Mouse (Mus musculus) right cerebral cortex, postnatal 25 days (tissue): Measurements from ENCODE around the gene Map6.

Experiments used
- DNase-seq: peaks from one replicate; pipeline ENCODE4 v3.0.0; 2022

The Map6 gene

GRCm38 (mm10) chr7:99317475-99317874, 50.2 kb downstream of the Map6 start:
- DNase-seq = no peak

- DNase-seq = no peak
These were observed 53.3 kb downstream of the Map6 start for GRCm38 (mm10) chr7:99320524-99320923.

- DNase-seq = no peak
These were observed 55.6 kb downstream of the Map6 start for GRCm38 (mm10) chr7:99322691-99323320.

- DNase-seq = no peak
These were observed 56.1 kb downstream of the Map6 start for GRCm38 (mm10) chr7:99323321-99323700.

- no peak for DNase-seq
These were observed 57.6 kb downstream of the Map6 start for GRCm38 (mm10) chr7:99324810-99325209.

GRCm38 (mm10) chr7:99326128-99326527, 58.9 kb downstream of the Map6 start:
- no peak for DNase-seq

GRCm38 (mm10) chr7:99328847-99329246, 61.6 kb downstream of the Map6 start:
- DNase-seq = no peak

DNA sequence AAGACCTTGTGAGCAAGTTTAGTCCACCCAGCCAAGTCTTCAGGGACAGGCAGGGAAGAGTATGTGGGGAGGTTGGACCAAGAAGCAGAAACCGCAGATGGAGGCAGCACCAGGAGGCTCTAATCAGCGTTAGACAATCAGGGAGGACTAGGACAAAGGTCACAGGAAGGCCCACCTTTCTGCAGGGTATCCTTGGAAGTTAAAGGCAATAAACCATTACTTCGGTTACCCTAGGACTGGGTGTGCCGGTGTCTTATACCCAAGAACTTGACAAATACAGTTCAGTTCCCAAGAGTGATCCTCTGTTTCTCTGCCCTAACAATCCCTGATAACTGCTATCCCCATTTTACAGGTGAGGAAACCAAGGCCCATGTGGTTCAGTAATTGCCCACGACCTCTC, 62.8 kb downstream of the Map6 start:
- DNase-seq = no peak

DNA sequence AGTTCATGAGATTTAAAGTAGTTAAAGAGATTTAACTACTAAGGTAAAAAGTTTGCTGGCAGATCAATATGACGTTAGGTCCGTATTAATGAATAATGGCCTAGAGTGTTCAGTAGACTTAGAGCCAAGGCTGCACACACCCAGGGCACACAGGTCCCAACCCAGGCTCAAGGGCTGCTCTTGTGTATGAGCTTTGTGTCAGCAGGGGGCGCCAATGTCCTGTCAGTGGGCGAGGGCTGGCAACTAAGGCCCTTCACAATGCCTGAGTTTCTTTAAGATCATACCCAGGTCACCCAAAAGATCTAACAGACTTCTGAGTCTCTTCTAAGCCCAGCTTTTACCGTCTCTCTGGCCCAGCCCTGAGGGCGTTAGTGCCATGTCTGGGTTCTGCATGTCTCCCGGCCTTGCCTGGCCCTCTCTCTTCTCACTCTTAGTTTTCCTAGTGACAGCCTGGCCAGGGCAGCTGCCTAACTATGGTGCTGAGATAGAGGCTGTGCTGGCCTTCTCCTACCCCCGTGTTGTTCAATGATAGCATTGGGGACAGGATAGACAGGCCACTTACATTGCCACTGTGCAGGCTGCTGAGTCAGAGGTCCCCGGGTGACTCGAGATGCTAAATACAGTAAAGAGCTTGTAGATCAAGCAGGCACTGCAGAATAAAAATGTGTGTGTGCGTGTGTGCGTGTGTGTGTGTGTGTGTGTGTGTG, 65.7 kb downstream of the Map6 start:
- DNase-seq = peak; percentile 63

- DNase-seq = no peak
These were observed 73.5 kb downstream of the Map6 start for GRCm38 (mm10) chr7:99340736-99341135.

- no peak for DNase-seq
These were observed 76.3 kb downstream of the Map6 start for GRCm38 (mm10) chr7:99343577-99343976.

DNA sequence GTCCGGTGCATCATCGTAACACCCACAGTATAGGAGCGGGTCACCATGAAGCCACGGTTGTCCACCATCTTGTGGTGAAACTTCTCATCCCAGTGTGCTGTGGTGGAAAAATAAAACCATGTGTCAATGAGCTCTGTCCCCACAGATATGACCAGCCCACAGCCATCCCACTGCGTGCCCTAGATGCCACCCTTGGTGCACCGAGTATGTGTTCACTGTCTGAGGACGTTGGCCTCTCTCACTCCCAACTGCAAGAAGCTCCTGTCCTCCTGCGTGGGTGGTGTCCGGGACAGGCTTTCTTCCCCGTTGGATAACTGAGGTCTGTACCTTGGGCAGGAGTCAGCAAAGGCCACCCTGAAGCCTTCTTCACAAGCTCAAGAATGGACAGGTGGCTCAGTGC, 80.0 kb downstream of the Map6 start:
- no peak for DNase-seq

- no peak for DNase-seq
These were observed 81.6 kb downstream of the Map6 start for GRCm38 (mm10) chr7:99348883-99349282.

- DNase-seq = no peak
These were observed 82.8 kb downstream of the Map6 start for GRCm38 (mm10) chr7:99349782-99350720.

- DNase-seq = no peak
These were observed 84.0 kb downstream of the Map6 start for GRCm38 (mm10) chr7:99351104-99351801.

DNA sequence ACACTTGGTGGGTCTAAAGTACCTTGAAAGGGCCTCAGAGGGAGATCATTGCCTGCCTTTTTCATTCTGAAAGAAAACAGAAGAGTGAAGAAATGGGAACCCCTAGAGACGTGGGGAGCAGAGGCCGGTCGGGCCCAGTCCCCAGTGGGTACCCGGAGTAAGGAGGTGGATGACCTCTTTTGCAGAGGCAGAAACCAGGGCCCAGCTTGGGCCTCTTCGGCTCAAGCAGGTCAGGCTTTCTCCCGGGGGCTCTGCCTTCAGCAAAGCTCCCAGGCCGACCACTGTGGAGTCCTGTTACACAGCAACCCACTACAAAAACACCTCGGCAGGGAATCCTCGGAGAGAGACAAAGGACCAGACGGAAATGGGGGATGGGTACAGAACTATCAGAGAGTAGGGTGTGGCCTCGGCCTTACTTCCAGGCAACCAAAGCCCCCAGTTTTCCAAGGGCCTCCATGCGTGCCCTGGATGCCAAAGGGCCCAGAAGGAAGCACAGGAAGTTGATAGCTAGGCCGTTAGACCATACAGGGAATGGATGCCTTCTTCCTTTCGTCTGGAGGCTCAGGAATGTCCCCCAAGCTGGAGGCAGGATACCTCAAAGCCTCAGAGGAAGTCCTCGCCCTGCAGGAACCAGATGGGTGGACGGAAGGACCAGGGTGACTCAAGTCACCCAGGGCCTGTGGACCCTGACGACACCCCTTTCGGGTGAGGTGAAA, 84.7 kb downstream of the Map6 start:
- no peak for DNase-seq

DNA sequence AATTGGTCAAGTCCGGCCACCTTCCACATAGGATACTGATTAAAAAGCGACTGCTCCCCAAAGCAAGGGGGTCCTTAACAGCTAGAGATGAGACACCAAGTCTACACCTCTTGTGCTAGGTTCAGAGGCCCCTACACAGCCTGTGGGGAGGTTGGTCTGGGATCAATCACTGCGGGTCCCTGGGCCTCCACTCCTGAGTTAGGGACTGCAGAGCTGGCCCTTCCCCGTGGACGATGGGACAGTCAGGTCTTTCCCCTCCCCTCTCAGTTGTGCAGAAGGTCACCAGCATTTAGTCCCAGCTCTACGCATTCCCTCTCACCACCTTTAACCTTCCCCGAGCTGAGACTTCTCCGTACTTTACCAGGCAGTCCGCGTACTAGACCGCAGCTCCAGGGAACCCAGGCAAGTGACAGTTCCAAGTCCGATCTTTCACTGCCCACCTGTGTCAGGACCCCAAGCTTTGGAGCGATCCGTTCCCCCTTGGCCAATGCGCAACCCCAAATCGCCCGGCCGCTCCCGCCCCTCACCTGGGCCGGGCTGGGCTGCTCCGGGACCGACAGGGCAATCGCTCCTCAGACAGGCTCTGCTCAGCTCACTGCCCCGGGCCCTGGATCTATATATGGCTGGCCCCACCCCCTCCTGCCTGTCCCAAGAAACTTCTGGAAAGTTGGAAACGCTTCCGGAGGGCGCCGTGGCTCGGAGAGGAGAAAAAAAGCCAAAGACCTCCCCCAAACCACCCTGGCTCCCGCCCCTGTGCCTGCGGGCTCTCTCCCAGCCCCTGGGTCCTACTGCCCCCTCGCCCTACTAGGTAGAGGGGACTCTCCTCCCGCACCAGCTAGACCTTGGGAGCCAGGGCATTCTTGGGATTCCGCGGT, 85.5 kb downstream of the Map6 start, which contains the start of gene Serpinh1:
Serpinh1 (minus strand) TSS at position 714 of the 875 bp plus-strand sequence.
- peak; percentile 38 for DNase-seq

DNA sequence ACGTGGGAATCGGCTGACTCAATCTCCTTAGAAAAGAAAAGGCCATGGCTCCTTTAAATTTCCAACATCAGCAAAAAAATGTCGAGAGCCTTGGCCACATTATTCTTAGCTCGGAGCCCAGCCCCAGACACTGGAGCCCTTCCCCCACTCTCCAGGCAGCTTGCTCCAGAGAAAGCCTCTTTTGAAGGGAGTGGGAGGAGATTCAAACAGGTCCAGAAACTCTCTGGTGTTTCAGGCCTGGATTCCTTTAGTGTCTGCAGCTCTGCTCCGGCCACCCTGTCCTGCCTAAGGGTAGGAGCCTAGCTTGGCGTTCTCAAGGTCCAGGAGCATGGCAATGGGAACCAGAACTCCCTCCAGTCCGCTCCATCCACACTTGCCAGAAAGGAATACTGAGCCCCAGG, 88.5 kb downstream of the Map6 start:
- peak; percentile 72 for DNase-seq

DNA sequence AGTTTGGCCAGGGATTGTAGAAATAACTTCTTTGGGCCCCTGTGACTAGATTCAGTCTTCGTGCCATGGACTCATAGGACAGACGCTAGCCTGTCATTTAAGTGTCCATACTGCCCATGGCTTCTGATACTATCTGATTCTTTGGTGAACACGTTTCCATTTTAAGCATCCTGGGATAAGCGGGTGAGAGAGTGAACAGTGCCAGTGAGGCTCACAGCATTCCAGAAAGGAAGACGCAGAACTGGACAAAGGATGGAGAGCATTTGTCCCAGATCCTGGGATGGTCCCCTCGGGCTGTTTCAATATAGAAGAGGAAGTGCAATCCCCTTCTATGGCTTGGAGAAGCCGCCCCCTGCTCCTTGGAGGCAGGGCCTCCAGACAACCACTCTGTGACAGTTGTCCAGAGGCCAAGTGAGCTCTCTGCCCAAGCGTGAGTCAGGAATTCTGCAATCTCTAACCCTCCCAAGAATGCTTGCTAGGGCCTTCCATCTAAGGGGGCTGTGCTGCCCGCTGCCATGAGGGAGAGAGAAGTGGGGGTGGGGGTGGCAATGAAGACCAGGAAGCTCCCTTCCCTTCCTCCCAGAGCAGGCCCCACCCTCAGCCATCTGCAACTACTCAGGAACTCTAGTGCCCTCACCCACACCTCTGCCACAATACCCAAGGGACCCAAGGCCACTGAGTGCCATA, 89.1 kb downstream of the Map6 start:
- DNase-seq = no peak

GRCm38 (mm10) chr7:99357201-99357600, 90.0 kb downstream of the Map6 start:
- no peak for DNase-seq

GRCm38 (mm10) chr7:99358371-99358770, 91.1 kb downstream of the Map6 start:
- DNase-seq = no peak
